Mouse (Mus musculus): ENCODE measurements at regions not wholly inside any gene's neighbourhood (a gene's known extent, or its start where the extent isn't known, plus 50 kb on each side); places are given as distances from the start of the nearest gene placed in this dataset.

GRCm38 (mm10) chr8:18311597-18311996 lies 666.5 kb downstream of the Defb40 start:
- no peak for TF ChIP-seq ZNF384 (IDR thresholded peaks at IDR 0.05; ENCODE audit: low read depth, low read length)
- no peak for TF ChIP-seq MAFK (IDR thresholded peaks at IDR 0.05; ENCODE audit: insufficient read depth, low read depth, low read length)
